Mouse (Mus musculus) gastrocnemius, adult 18-20 months (tissue): ENCODE measurements around the gene Nr1d1. TPM values are rescaled to one million over a fixed set of nuclear protein-coding genes. Genes with fewer than 3 reads are reported as not detected.

ENCODE experiments used
- DNase-seq: peaks from one replicate; pipeline ENCODE4 v3.0.0; 2021; ENCODE audit warnings: low spot score
- total RNA-seq, 2 experiments: library from RNA; stranded (reverse); gene quantifications; 2 replicates each; pipeline ENCODE4 v1.2.3; 2021

Gene Nr1d1
- total RNA-seq, 2 experiments from 2014 or later, result 74.0 to 126 TPM

DNA sequence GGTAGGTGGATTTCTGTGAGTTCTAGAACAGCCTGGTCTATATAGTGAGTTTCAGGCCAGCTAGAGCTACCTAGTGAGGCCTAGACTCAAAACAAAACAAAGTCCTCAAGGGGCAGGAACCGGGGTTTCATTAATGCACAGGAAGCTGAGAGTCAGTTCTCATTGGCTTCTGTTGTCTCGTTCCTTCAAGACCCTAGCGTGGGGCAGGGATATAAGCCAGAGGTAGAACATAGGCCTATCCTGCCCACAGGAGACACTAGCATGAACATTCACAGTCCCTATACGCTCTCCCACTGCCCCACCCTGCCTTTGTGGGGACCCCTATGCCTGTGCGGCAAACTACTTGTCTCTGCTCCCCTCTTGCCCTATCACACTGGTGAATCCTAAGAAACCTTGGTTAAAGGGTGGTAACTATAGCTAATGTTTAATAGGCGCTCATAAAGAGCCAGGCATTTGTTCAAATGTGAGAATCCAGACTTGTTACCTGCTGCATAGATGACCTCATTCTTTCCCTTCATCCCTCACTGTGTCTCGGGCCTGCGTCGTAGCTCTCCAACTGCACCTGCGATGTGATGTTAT is 22.5 kb downstream of the Nr1d1 start:
- no peak for DNase-seq

DNA sequence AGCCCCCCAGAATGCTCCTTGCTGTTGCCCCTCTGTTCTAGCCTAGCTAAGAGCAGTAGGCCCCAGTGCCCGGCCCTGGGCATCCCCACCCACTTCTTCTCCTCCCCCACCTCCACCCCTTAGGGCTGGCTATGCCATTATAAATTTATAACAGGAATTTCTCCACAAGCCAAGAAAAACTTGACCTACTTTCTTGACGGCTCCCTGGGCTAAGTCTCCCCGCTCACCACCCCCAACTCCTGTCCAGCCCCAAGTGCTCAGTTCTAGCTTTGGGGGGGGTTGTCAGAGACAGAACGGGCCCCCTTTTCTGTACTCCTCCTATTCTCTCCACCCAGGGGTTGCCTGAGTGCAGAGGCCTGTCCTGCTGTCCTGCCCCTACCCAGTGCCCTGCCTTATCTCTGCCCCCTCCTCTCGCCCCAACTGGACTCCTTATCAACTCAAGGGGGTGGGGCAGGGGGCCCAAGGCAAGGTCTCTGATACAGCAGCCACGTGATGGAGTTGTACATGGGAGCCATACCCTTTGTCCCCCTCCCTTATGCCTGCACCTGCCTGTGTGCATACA is 23.8 kb downstream of the Nr1d1 start:
- DNase-seq, result no peak

DNA sequence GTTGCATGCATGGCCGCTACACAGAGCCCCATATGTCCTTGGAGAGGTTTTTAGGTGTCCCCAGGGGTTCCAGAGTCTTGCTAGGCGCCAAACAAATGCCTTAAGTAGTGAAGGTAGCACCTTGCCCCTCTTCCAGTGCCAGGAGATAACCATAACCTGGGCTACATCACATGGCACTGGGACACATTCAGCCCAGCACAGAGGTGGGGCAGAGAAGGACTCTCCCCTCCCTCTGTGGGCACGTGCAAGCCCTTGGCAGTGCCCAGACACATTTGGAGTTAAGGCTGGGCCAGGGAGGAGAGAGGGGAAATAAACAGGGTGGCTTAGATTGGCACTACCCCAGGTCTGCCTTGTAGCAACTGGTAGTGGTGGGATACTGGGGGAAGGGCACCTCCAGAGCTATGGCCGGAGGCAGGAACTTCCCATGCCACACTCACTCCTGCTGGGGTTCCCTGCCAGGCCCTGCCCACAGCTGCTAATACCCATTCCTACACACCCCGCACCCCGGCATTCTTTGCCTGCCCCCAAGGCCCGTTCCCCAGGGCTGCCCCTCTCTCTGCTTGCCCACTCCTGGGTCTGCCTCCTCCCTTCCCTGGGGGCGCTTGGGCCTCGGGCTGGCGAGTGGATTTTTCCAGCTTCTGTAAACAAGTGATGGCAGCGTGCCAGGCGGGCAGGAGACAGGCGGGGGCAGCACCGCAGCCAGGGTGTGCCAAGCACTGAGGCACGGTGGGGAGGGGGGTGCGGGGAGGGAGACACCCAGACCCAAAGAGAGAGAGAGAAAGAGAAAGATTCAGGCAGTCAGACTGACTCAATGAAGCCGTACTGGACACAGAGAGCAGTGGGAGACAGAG is 24.6 kb downstream of the Nr1d1 start:
- DNase-seq, result peak; percentile 51

- DNase-seq, result no peak
These were observed 25.4 kb downstream of the Nr1d1 start for GRCm38 (mm10) chr11:98749716-98750115.

DNA sequence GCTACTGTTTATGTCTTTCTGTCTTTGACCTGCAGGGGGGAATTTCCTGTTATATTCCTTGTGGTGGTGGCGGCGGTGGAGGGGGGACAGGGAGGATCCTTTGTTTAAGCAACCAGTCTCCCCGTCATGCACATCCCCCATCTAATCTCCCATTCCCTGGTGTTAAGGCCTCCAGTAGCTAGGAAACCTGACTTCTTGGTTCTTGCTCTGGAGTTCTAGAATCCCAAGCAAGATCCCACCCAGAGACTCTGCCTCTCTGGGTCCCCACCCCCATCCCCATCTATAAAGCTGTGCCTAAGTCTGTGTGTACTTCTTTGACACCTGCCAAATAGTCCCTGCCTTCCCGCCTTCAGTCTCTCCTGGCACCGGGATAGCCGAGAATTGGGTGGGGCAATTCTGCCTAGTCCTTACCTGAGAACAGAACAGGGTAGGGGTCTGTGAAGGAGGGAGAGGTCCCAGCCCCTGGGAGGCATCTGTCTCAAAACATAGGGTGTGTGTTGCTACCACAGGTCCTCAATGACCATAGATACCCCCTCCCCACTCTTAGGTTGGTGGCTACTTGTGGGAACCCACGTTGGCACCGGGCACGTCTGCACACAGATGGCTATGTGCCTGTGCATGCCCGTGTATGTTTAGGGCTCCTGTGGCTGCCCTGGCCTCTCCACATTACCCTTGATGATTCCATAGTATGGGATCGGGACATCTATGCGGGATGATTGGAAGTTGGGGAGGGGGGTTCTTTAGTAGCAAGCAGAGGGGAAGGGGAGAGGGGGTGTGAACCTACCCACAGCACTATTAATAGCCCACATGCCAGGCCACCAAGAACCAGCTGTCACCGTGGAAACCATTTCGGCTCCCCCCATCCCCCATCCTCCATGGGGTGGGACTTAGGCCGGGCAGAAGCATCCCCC is 26.4 kb downstream of the Nr1d1 start:
- DNase-seq, result no peak

DNA sequence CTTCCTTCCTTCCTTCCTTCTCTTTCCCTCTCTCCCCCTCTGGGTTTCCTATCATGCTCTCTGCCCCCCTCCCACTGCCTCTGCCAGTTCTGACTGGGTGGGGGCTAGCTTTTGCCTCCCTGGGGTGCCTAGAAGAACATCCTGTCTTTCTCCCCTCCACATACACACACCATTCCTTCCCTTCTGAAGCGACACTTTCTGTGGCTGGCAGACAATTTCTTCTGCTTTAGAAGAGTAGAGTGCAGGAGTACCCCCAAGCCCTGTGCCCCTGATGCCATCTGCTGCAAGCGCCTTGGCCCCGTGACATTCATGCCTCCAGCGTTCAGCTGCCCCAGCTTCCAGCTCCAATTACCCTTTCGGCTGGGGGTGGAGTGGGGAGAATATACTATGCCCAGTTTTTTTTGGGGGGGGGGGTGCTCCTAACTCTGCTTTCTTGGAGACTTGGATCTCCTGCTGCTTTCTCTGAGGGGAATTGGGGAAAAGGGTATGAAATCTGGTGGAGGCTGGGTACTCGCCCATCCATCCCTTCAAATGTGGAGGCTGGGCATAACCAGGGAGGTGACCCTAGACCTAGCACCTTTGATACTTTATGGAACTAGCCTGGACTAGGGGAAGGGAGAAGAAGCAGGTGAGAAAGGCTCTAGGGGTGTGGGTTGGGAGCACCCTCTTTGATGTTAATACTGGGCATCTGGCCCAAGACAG is 27.2 kb downstream of the Nr1d1 start:
- peak; percentile 65 for DNase-seq

DNA sequence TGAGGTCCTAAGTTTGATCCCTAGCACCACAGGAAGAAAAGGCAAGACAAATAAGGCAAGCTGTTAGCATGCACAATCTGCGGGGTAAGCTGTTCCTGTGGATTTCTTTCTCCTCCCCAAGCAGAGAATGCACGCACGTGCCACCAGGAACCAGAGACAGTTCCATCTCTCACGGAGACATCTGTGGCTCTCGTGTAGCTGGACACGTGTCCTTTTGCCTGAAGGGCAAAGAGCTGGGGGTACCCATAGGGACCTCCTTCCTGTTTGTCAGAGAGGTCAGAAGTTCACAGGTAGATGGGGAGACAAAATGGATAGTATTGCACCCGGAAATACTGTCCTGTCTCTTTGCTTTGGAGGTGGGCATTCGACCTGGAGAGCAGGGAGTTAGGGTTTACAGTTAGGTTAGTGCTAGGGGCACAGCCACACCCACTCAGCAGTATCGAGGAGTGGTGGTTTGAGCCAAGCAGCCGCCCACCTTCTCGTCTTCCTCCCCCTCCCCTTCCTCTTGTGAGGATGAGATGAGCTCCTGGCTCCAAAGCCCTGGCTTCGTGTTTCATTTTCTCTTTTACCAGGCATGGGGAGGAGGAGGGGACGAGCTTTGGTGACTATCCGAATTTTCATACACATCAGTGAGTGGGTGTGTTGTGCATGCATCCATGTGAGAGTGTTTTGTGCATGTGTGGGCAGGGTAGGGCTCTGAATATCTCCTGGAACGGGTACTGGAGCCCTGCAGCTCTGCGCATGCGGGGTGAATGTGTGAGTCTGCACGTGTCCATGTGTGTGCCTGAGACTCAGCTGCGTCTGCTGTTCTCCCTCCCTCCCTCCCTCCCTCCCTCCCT is 28.1 kb downstream of the Nr1d1 start:
- peak; percentile 86 for DNase-seq

GRCm38 (mm10) chr11:98745932-98746853 is 28.9 kb downstream of the Nr1d1 start:
- peak; percentile 30 for DNase-seq

- no peak for DNase-seq
These were observed 30.6 kb downstream of the Nr1d1 start for GRCm38 (mm10) chr11:98744456-98745019.

DNA sequence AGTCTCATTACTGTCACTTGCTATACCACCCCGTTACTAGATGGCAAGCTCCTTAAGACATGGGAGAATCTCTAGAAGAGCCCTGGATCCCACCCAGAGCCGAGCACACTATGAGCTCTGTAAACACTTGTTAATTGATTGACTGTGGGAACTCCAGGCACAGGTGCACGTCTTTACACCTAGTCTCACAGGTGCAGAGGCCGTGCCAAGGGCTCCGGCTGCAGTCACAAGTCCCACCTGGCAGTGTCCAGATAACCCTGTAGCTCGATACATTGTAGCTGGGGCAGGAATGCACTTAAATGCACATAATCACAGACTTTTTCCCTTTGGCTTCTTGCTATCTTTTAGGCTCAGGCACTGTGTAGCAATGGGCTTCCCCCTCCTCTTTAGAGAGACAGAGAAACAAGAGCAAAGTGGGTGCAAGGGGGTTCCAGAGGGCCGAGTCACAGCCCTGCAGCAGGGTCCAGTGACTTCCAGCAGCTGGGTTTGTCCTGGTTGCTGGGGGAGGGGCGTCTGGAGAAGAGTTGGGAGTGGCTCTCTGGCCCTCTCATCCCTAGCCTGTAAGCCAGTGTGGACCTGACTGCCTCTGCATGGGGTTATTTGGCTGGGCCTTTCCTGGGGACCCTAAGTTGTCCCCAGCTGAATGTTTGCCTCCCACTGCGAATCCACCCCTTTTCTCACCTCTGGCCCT is 31.3 kb downstream of the Nr1d1 start:
- peak; percentile 64 for DNase-seq

DNA sequence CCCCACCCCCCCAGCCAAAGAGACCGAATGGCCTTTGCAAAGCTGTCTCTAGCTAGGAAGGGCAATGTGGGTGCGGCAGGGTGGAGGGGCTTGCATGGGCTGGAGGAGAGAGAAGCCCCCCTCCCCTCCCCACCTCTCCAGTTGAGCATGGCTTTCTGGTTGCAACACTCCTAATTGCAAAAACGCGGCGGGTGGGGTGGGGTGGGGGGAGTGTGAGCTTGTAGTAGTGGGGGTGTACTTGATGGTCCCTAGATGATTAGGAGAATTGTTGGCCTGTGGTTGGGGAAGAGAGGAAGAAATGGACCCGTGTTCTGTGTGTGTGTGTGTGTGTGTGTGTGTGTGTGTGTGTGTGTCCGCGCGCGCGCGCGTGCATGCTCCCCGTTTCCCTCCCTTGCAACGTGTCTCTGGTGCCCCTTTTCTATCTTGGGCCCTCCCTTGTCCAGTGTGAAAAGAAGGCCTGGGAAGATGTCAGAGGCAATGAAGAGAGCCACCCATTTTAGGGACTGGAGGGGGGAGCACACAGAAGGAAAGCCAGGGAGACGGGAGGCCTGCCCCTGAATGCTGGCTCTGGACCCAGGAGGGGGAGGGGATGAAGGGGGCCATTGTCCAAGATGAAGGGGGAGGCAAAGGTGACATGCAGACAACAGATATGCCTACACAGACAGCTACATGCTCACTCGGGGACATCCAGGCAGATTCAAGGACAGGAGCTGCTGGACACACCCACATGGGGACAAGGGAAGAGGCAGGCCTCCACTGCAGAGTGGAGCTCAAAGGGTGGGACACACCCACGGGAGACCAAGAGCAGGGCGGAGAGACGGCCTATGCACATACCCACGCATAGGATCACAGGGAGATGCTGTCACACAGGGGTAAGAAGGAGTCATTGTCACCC is 32.5 kb downstream of the Nr1d1 start:
- DNase-seq, result peak; percentile 37

GRCm38 (mm10) chr11:98741622-98742396 is 33.3 kb downstream of the Nr1d1 start:
- peak; percentile 73 for DNase-seq

DNA sequence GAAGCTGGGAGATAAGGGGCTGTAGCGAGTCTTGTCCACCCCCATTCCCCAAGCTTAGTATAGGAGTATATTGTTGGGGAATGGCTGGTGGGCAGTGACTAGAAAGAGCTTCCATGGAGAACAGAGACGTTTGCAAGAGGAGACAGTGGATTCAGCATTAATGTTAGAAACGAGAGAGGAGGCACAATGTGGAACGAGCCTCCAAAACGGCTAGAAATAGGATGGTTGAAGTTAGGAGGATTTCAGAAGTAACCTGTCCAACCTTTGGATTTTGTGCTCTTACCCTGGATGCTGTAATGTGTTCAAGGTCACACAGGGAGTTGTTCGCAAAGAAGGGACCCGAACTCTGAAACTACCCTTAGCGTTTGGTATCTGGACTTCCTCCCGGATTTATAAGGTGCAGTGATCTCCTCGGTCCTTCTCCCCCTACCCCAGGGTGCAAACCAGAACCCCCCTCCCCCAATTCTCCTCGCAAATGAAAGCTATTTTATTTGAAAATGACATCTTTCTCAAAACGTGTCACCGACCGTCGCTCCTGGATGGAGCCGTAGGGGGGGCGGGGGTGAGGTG is 34.0 kb downstream of the Nr1d1 start:
- no peak for DNase-seq

DNA sequence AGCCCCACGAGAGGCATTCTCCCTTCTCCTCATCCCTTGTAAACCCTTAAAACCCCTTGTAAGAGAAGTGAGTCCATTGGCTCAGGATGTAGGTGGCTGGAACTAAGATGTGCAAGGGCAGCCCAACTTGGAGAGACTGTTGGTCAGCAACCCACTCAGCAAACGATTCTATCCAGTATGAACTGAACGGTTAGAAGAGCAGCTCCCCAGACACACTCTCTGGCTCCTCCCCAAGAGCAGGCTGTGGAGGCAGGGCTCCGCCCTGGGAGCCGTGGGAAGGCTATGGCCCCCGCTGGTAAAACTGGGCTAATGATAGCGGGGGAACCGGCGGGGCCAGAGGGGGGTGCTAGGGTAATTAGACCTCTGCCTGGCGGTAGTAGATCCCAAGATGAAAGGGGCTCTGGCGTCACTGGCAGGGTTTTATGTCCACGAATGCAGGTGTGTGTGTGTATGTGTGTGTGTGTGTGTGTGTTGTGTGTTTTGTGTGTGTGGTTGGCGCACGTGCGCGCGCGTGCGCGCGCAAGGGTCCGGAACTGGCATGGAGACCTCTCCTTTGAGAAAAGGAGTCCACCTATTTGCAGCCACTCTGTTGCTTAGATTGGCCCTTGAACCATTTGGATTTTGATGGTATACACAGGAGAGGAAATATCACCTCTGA is 34.6 kb downstream of the Nr1d1 start, which contains the start of gene Thra:
Gene Thra (plus strand): TSS at position 246 of the 658 bp plus-strand sequence.
- DNase-seq, result peak; percentile 79

DNA sequence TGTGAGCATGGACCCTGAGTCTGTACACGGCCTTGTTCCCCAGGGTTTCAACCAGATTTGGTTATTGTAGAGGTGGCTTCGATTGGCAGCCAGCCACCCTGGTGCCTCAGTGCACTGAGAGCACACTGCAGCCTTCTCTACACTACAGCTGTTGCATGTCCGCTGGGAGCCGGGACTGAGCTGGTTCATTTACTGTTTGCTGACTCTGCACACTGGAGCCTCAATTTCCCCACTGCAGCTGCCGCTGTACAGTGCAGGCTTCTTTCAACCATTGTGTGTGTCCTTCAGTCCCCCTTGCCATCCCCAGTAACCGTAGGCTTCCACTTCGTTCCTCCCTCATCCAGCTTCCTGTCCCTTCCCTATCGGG is 35.1 kb downstream of the Nr1d1 start:
- peak; percentile 30 for DNase-seq
